Mouse (Mus musculus) cerebellum, adult 2 months (tissue): ENCODE measurements around the gene Plekha5.

Experiments
- CTCF ChIP-seq: fragments of 200-500 bp; IDR thresholded peaks from 2 replicates; pipeline ENCODE4 v1.5.1; 2011; ENCODE audit warnings: low read depth, mild to moderate bottlenecking, control low read depth, low read length, moderate library complexity, borderline replicate concordance; ENCODE audit not compliant: insufficient read depth
- POLR2A ChIP-seq: fragments of 200-500 bp; IDR thresholded peaks from 2 replicates; pipeline ENCODE4 v1.6.1; 2011; ENCODE audit warnings: low read length, control low read depth, borderline replicate concordance; ENCODE audit not compliant: insufficient read depth

- peak; percentile 42; the same call in 1 of the 2 replicates for TF ChIP-seq POLR2A
- no peak for TF ChIP-seq CTCF
Observed at GRCm38 (mm10) chr6:140481701-140482460, 58.0 kb downstream of the Plekha5 start.
